Mouse (Mus musculus): ENCODE measurements around the gene Stag1. TPM values are rescaled to one million over a fixed set of nuclear protein-coding genes. Genes with fewer than 3 reads are reported as not detected.

The Stag1 gene
- polyA plus RNA-seq, 1 experiment: not detected

- H3K4me1 ChIP-seq (ENCODE audit: control insufficient read depth, insufficient read depth, low read length): no peaks in the 10 kb centered on the region
- 77% methylated on average over 3 of the region's 3 CpGs for WGBS
- H3K27ac ChIP-seq (ENCODE audit: insufficient read depth, low read depth, low read length): no peak overlapping the region
- H3K4me3 ChIP-seq (ENCODE audit: insufficient read depth, low read depth, low read length): no peak overlapping the region
- TF ChIP-seq POLR2A (IDR thresholded peaks at IDR 0.05; ENCODE audit: insufficient read depth, low read depth, low read length) (no peak), CTCF (IDR thresholded peaks at IDR 0.05; ENCODE audit: insufficient read depth, low read depth, low read length) (no peak)
Observed at GRCm38 (mm10) chr9:100654104-100654503, 56.5 kb downstream of the Stag1 start.

- no peak overlapping the region for H3K27ac ChIP-seq (ENCODE audit: insufficient read depth, low read depth, low read length)
- TF ChIP-seq CTCF (IDR thresholded peaks at IDR 0.05; ENCODE audit: insufficient read depth, low read depth, low read length) (no peak), POLR2A (IDR thresholded peaks at IDR 0.05; ENCODE audit: insufficient read depth, low read depth, low read length) (no peak)
- no peak overlapping the region for H3K4me3 ChIP-seq (ENCODE audit: insufficient read depth, low read depth, low read length)
- no peaks in the 10 kb centered on the region for H3K4me1 ChIP-seq (ENCODE audit: control insufficient read depth, insufficient read depth, low read length)
- WGBS: 96% methylated on average over 4 of the region's 4 CpGs
Observed at GRCm38 (mm10) chr9:100656058-100656457, 58.5 kb downstream of the Stag1 start.

GRCm38 (mm10) chr9:100660587-100660986 is 63.0 kb downstream of the Stag1 start:
- H3K4me1 ChIP-seq (ENCODE audit: control insufficient read depth, insufficient read depth, low read length): no peaks in the 10 kb centered on the region
- H3K4me3 ChIP-seq (ENCODE audit: insufficient read depth, low read depth, low read length): no peak overlapping the region
- H3K27ac ChIP-seq (ENCODE audit: insufficient read depth, low read depth, low read length): no peak overlapping the region
- TF ChIP-seq POLR2A (IDR thresholded peaks at IDR 0.05; ENCODE audit: insufficient read depth, low read depth, low read length): no peak
- no peak for TF ChIP-seq CTCF (IDR thresholded peaks at IDR 0.05; ENCODE audit: insufficient read depth, low read depth, low read length)

- WGBS: 61% methylated on average over 4 of the region's 4 CpGs
- no peaks in the 10 kb centered on the region for H3K4me1 ChIP-seq (ENCODE audit: control insufficient read depth, insufficient read depth, low read length)
- H3K4me3 ChIP-seq (ENCODE audit: insufficient read depth, low read depth, low read length): no peak overlapping the region
- H3K27ac ChIP-seq (ENCODE audit: insufficient read depth, low read depth, low read length): no peak overlapping the region
- TF ChIP-seq POLR2A (IDR thresholded peaks at IDR 0.05; ENCODE audit: insufficient read depth, low read depth, low read length) (no peak), CTCF (IDR thresholded peaks at IDR 0.05; ENCODE audit: insufficient read depth, low read depth, low read length) (no peak)
Observed at GRCm38 (mm10) chr9:100663473-100664134, 66.0 kb downstream of the Stag1 start.

- Histone ChIP-seq H3K4me3 (ENCODE audit: insufficient read depth, low read depth, low read length) (no peak overlapping the region), H3K27ac (ENCODE audit: insufficient read depth, low read depth, low read length) (no peak overlapping the region), H3K4me1 (ENCODE audit: control insufficient read depth, insufficient read depth, low read length) (no peaks in the 10 kb centered on the region)
- WGBS: 78% methylated on average over 5 of the region's 5 CpGs
- TF ChIP-seq CTCF (IDR thresholded peaks at IDR 0.05; ENCODE audit: insufficient read depth, low read depth, low read length) (no peak), POLR2A (IDR thresholded peaks at IDR 0.05; ENCODE audit: insufficient read depth, low read depth, low read length) (no peak)
Observed at GRCm38 (mm10) chr9:100670151-100670550, 72.6 kb downstream of the Stag1 start.

GRCm38 (mm10) chr9:100679036-100679435 is 81.4 kb downstream of the Stag1 start:
- H3K4me3 ChIP-seq (ENCODE audit: insufficient read depth, low read depth, low read length): no peak overlapping the region
- TF ChIP-seq CTCF (IDR thresholded peaks at IDR 0.05; ENCODE audit: insufficient read depth, low read depth, low read length): no peak
- TF ChIP-seq POLR2A (IDR thresholded peaks at IDR 0.05; ENCODE audit: insufficient read depth, low read depth, low read length): no peak
- no peak overlapping the region for H3K27ac ChIP-seq (ENCODE audit: insufficient read depth, low read depth, low read length)
- H3K4me1 ChIP-seq (ENCODE audit: control insufficient read depth, insufficient read depth, low read length): no peaks in the 10 kb centered on the region

- no peak for TF ChIP-seq POLR2A (IDR thresholded peaks at IDR 0.05; ENCODE audit: insufficient read depth, low read depth, low read length)
- H3K27ac ChIP-seq (ENCODE audit: insufficient read depth, low read depth, low read length): no peak overlapping the region
- H3K4me3 ChIP-seq (ENCODE audit: insufficient read depth, low read depth, low read length): no peak overlapping the region
- peaks cover 2% of the 10 kb centered on the region; the same call in 1 of the 2 replicates for H3K4me1 ChIP-seq (ENCODE audit: control insufficient read depth, insufficient read depth, low read length)
Observed at GRCm38 (mm10) chr9:100682285-100682684, 84.7 kb downstream of the Stag1 start.

- TF ChIP-seq POLR2A (IDR thresholded peaks at IDR 0.05; ENCODE audit: insufficient read depth, low read depth, low read length) (no peak), CTCF (IDR thresholded peaks at IDR 0.05; ENCODE audit: insufficient read depth, low read depth, low read length) (no peak)
- Histone ChIP-seq H3K4me3 (ENCODE audit: insufficient read depth, low read depth, low read length) (no peak overlapping the region), H3K27ac (ENCODE audit: insufficient read depth, low read depth, low read length) (no peak overlapping the region), H3K4me1 (ENCODE audit: control insufficient read depth, insufficient read depth, low read length) (peaks cover 2% of the 10 kb centered on the region; the same call in 1 of the 2 replicates)
- 27% methylated on average over 3 of the region's 3 CpGs for WGBS
Observed at GRCm38 (mm10) chr9:100685769-100686487, 88.3 kb downstream of the Stag1 start.

- Histone ChIP-seq H3K4me1 (ENCODE audit: control insufficient read depth, insufficient read depth, low read length) (peaks cover 2% of the 10 kb centered on the region; the same call in 1 of the 2 replicates), H3K4me3 (ENCODE audit: insufficient read depth, low read depth, low read length) (no peak overlapping the region), H3K27ac (ENCODE audit: insufficient read depth, low read depth, low read length) (no peak overlapping the region)
- TF ChIP-seq POLR2A (IDR thresholded peaks at IDR 0.05; ENCODE audit: insufficient read depth, low read depth, low read length): no peak
- no peak for TF ChIP-seq CTCF (IDR thresholded peaks at IDR 0.05; ENCODE audit: insufficient read depth, low read depth, low read length)
- WGBS: 93% methylated on average over 3 of the region's 3 CpGs
Observed at GRCm38 (mm10) chr9:100689765-100690316, 92.2 kb downstream of the Stag1 start.

All from olfactory bulb, adult 2 months (tissue).